Mouse (Mus musculus) skeletal muscle tissue, postnatal 0 days (tissue): Measurements from ENCODE around the gene Ndufa4. TPM values are rescaled to one million over a fixed set of nuclear protein-coding genes. Genes with fewer than 3 reads are reported as not detected.

ENCODE experiments used
- polyA plus RNA-seq: library from polyadenylated mRNA; unstranded; fragments of >200 nt; fragmentation: Nextera tagmentation; extraction: Ambion mirVana; gene quantifications from 2 replicates; pipeline ENCODE4 v1.2.1, GENCODE M21; 2015

Ndufa4 gene
- 1,599 and 1,838 TPM in 2 replicates for polyA plus RNA-seq

GRCm38 (mm10) chr6:11907269-11908032 lies at the start of gene Ndufa4, which contains the start of gene Phf14:
Gene Ndufa4 (minus strand): TSS chr6:11907497.
Gene Phf14 (plus strand): TSS chr6:11907809.

Other genes starting within 250 kb of the Ndufa4 start
- gene Phf14, start 312 bp upstream of the Ndufa4 start, polyA plus RNA-seq = 30.2 and 36.2 TPM in 2 replicates